Mouse (Mus musculus) adrenal gland, postnatal 25 days (tissue): ENCODE results near the gene Gpatch11. TPM values are rescaled to one million over a fixed set of nuclear protein-coding genes. Genes with fewer than 3 reads are reported as not detected.
A peak's percentile ranks its signal among the peaks of the same experiment; 100 is the strongest.
"Not testable (repeated sequence)": the region's sequence is repeated elsewhere in the genome, so short reads cannot be mapped to it uniquely, and the experiment has no call there.

ENCODE experiments used
- DNase-seq: peaks from one replicate; pipeline ENCODE4 v3.0.0; 2021; ENCODE audit warnings: mixed read lengths
- long read RNA-seq: library from polyadenylated mRNA; stranded (forward); transcript quantifications from one replicate; pipeline ENCODE4 v2.0.0, GENCODE M21; 2021
- total RNA-seq: library from RNA; stranded (reverse); gene quantifications from 2 replicates; pipeline ENCODE4 v1.2.3, GENCODE M21; 2021

Gene Gpatch11
- total RNA-seq = 27.8 and 33.9 TPM in 2 replicates
- long read RNA-seq, full-length matches to known transcripts = 12 of 15 reads
- long read RNA-seq, partial matches to known transcripts = 0 of 15 reads
- long read RNA-seq, other reads (novel, unspliced or antisense) = 3 of 15 reads

DNA sequence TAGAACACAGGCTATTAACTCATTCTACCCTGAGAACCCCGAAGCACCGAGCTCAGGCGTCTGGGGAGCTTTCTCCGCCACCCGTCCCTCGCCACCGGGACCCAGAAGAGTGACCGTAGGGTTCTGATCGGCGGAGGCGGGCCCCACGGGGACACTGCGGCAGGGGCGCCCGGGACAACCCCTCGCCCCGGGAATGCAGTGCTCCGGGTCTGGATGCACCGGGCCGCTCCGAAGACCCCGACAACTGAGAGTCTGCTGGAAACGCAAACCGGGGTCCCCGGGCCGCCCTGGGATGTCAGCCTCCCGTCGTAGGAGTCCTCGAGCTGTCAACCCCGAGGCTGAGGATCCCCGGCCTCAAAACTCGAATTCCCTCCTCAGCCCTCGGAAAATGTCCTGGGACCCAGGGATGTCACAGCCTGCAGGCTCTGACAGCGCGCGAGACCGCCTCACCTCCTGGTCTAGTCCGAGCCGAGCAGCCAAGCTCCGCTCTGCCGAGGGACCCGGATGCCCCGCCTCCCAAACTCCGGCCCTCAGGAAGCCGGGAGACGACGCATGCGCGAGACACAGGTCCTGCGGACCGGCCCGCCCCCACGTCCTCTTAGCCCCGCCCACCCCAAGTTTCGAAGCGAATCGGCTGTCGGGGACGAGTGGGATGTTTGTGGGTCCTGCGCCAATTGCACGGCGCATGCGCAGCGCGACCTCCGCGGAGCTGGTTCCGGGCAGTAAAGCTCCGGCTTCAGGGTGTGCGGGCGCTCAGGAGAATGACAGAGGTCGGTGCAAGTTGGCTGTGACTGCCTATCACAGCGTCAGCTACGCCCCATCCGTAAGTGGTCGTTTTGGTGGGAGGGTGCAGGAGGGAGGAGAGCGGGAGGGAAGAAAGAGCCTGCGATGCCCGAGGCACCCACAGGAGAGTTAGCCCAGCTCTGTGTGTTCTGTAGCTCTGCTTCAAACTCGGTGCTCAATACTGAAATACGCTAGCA is at the start of gene Gpatch11, which contains the start of gene Heatr5b:
Gene Gpatch11, plus strand, starts transcription at position 712 of the 980 bp plus-strand sequence.
Gene Heatr5b, minus strand, starts transcription at position 509 of the 980 bp plus-strand sequence.
- DNase-seq = peak; percentile 100

DNA sequence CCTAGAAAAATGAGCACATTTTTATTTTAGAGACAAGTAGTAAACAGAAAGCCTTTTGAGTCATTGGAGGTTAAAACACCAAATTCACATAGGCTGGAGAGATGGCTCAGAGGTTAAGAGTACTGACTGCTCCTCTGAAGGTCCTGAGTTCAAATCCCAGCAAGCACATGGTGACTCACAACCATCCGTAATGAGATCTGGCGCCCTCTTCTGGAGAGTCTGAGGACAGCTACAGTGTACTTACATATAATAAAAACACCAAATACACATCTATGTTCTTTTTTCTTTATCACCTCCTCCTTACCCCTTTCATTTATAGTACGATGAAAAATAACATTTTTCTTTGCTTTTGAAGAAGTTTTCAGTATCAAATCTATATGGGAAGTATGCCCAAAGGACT is 47.1 kb upstream of the Gpatch11 start:
- not testable (repeated sequence) for DNase-seq

DNA sequence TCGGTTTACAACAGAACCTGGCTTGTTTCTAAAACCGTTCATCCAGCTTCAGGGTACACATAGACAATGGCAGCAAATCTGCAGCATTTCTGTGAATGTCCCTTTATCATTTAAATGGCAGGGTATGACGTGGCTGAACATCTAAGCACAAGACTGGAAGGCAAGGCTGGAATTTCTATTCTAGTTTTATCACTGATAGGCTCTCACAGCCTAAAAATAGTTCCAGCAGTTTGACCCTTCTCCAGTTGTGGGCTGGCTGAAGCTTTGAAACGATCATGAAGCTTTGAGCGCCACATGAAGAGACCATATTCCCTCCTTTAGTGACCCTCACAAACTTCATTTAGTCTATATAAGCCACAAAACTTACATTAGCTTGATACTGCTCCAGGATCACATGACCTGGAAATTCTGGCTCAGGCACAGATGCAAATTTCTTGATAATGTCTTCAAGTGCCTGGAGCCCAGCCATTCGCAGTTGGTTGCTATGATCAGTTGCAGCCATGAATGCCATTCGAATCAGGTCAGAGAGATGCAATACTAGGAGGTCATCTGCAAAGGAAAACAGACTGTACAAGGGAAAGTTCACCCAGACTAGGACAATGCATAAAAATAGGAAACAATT is 44.2 kb upstream of the Gpatch11 start:
- DNase-seq = no peak

DNA sequence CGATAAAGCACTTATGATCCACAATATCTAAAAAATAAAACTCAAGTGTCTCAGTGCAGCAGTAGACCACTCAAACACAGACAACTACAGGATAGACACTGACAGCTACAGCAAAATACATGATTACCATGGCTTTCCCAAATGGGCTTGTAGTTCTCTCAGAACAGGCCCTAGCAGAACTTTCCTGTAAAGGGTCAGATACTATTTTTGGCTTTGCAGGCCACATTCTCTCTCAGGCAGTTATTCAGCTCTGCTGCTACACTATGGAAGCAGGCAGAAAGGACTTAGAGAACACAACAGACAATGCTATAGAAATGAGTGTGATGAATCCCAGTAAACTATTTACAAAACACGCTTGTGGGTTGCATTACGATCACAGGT is 43.7 kb upstream of the Gpatch11 start:
- no peak for DNase-seq

DNA sequence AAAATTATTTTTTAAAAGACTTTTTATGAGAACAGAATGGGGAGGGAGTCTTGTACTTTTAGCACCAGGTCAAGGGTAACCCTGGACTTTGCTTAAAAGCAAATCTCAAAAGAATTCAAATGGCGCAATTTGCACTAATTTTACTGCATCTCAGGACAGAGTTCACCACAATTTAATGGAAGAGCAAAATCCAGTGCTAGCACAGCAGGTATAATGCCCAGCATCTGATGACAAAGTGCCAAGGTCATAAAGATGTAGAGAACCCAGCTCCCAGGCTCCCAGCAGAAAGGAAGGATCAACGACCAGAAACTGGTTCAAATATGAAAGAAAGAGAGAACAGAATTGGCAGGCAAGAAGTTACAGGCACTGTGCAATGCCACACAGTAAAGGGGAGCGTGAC is 43.2 kb upstream of the Gpatch11 start:
- no peak for DNase-seq

DNA sequence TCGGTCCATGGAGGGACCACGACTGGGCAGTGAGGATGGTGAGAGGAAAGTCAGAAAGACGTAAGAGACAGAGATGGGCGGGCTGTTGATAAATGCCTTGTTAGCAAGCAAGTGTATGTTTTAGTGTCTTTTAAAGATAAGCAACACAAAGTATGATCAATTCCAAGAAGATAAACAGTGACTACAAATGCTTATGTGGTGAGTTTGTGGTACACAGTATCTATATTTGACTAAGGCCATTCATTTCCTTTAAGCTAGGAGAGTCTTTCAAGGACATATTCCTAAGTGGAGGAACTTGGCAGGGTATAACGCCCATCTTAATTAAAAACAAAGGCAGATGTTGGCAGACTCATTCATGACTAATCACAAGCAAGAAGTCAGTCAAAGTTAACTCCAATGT is 41.0 kb upstream of the Gpatch11 start:
- no peak for DNase-seq

DNA sequence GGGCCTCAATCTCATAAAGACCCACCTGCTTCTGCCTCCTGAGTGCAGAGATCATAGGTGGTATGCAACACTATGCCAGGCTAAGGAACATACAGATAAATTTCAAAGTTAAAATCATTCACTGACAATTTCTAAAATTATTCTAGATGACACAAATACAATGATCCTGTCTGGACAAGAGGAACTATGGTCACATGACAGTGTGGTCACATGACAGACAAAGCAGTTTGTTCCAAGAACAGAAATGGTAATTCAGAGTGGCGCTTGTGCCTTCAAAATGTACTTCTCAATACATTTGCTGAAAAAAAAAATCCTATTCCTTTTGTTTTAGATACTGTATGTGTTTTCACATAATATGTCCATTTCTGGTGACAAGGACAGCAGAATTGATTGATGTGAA is 38.1 kb upstream of the Gpatch11 start:
- no peak for DNase-seq

DNA sequence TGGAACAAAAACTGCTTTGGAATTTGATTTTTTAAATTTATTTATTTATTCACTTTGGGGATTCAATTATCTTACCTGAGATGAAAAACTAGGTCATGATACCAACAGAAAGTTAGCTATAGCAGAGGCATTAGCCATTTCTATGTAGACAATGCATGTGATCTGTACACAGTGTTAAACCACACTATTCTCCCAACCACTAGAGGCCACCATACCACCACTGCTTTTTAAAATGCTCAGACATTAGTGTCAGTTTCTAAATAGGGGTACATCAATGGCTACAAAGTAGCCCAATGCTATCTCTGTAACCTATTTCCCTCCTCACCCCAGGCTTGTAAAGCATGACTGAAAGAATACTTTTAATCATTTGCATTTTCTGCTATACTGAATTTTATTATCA is 26.3 kb upstream of the Gpatch11 start:
- DNase-seq = no peak

DNA sequence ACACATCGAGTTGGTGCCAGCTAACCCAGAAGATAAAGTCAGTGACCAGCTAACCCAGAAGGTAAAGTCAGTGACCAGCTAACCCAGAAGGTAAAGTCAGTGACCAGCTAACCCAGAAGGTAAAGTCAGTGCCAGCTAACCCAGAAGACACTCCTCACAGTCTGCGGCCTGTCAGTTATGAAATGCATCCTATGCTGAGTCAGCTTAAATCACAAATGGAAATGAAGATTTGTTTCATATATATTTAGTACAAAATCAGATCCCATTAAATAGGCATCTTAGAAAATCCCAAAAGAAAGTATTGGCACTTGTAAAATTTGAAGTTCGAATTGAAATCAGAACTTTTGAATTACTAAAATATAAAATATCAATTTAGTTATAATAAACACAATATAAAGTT is 25.8 kb upstream of the Gpatch11 start:
- no peak for DNase-seq

DNA sequence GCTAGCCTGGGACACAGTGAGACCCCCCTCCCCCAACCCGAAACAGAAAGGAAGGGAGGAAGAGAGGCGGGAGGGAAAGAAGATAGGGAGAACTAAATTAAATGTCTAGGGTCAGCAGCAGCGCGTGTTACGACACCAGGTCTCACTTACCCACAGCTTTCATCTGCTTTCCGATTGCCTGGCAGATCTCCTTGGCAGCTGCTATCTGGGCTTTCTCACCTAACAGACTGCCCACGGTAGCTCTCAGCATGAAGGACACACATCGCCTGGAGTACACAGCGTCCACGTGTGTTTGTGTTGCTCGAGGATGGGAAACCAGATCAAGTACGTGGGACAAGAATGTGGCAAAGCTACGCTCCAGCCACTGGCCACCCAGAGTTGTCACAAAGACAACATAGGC is 11.0 kb upstream of the Gpatch11 start:
- DNase-seq = no peak

DNA sequence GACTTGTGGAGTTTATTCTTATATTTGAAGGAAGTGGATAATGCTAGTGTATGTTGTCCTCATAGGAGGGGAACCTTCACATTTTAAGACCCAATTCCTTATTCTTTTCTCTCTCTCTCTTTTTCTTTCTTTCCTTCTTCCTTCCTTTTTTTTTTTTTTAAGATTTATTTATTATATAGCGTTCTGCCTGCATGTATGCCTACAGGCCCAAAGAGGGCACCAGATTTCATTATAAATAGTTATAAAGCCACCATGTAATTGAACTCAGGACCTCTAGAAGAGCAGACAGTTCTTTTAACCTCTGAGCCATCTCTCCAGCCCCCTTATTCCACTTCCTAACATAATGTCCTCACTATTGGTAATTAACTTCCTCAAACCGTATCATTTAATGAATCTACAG is 689 bp downstream of the Gpatch11 start:
- DNase-seq = no peak

DNA sequence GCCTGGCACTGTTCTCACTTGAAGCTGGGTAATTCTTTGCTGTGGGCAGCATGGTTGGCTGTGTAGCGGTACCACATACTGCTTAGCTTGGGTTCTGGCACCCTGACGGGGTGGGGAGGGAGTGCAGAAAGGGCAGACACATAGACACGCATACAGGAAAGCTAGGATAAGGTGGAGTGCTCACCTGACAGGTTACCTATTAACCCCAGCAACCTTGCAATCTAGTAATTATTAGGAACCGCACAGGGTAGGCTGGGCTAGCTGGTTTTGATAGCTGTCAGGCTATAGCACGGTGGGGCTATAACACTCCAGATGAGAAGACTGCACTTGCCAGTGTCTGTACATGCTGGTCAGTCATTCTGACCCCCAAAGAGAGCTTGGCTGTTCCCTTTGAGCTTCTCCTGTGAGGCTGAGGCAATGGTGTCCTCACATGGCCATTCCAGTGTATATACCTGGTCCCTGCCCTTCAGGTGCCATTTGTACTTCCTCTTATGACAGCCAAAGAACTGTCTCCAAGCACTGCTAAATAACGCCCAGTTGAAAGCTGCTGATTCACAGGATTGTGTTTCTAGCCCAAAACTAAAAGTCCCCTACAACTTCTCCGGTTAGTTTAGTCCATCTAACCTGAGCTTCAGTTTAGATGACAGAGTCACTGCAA is 7.0 kb downstream of the Gpatch11 start:
- DNase-seq = no peak

DNA sequence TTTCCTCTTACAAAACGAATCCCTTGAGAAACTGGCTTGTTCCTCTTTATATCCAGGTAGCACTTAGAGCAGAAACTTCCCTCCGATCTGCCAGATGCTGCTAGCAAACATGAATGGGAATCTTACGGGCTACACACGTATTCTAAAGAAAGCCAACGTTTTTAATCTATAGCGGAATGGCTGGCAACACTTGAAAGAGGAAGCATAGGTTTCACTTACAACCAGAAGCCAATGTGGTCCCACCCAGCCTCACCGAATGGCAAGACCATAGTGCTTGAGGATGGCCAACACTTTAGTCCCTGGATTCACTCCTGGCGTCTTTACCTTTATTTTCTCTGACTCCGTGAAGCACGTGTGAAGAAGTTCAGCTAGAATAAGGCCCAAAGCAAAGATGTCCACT is 20.9 kb downstream of the Gpatch11 start:
- DNase-seq = no peak

DNA sequence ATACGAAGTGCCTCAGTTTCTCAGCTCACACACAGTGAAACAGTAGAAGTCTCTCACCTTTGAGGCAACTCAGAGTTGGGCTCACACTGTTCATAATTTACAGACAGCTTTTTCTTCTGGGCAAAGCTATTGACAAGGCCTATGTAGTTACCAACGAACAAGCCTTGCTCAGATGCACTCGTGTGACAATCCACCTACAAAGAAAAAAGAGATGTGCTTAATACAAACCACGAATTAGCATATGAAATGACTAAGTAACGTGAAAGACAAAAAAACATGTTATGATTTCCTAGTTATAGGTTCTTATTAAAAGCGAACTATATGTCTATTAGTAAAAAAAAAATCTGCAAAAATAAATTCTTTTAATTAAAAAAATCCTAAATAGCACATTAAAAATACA is 38.5 kb downstream of the Gpatch11 start:
- DNase-seq = no peak

DNA sequence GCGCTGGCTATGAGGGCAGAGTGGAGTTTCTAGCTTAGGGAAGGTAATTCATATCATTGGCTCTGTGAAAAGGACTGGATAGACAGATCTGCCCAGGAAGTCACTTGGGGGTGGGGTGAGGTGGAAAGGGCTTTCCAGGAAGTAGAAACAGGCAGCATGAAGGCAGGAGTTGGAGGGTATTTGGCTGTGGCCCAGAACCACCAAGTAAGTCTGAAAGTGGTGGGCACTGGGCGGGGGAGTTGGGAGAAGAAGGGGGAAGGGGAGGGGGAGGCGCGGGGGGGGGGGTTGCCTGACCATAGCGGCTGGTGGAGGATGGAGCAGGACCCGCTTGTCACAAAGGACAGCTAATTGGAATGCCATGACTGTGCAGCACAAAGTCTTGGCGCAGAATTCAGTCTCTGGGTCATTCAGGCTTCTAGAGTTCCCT is 46.5 kb downstream of the Gpatch11 start:
- DNase-seq = peak; percentile 10

DNA sequence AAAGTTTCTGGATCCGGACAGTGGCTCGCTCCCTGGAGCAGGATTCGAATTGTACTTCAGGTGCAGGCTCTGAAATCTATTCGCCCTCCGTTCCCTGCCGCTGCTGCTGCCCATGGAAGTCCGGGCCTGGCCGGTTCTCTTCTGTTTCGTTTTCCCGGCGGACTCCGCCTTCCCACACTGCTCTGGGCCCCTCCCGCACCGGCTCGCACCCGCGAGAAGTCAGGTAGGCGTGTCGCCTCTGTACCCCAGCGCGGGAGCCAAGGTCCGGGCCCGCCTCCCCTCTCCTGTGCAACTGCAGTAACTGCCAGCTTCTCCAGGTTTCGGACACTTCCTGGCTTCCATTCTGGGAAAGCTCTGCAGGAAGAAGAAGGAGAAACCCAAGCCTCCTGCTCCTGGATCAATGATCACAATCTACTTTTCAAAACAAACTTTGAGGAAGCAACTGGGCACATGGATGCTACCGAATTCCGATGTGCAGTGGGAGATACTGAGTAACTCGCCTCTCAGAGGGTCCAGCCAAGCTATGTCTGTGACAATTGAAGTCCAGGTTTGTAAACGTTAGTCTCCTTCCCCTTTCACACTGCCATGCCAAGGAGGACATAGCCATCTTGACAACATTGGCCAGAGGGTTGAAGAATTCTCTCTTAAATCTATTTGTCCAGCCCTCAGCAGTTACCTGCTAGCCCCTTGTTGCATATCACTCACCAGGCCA is 47.2 kb downstream of the Gpatch11 start, which contains the start of gene Eif2ak2:
Gene Eif2ak2, minus strand, starts transcription at position 173 of the 712 bp plus-strand sequence.
- peak; percentile 91 for DNase-seq

DNA sequence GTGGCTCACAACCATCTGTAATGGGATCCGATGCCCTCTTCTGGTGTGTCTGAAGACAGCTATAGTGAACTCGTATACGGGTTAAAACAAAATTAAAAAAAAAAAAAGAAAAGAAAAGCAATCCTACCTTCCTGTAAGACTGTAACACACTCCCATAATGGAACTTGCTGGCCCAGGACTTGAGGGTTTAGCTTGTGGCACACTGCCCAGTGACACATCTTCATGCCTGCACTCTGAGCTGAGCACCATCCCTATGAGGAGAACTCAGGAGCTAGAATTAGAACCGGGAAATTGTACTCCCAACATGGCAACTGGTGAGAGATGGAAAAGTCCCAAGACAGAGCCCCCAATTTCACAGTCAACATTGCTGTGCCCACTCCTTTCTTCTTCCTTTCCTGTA is 47.9 kb downstream of the Gpatch11 start:
- DNase-seq = peak; percentile 15

DNA sequence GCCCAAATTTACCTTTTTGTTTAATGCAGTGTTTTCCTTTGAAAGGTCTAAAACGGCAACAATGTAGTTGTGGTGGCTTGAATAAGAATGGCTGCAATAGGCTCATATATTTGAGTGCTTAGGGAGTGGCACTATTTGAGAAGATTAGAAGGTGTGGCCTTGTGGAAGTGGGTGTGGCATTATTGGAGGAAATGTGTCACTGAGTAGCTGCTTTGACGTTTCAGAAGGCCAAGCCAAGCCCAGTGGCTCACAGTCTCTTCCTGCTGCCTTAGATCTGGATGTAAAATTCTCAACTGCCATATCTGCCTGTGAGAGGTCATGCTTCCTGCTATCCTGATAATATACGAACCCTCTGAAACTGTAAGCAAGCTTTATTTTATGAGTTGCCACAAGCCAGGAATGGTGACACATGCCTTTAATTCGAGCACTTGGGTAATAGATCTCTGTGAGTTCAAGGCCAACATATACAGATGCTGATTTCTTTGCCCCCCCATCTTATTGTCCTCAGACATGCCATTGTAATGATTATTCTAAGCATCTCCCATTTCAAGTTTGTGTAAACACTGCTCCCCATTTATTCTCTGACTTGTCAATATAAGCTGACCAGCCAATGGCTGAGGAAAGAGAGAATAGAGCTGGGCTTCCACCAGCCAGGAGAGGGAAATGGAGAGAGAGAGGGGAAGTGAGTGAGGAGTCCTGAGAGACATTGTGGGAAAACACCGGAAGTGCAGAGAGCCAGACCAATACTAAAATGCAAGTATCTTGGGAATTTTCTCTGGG is 50.1 kb downstream of the Gpatch11 start:
- DNase-seq = no peak

DNA sequence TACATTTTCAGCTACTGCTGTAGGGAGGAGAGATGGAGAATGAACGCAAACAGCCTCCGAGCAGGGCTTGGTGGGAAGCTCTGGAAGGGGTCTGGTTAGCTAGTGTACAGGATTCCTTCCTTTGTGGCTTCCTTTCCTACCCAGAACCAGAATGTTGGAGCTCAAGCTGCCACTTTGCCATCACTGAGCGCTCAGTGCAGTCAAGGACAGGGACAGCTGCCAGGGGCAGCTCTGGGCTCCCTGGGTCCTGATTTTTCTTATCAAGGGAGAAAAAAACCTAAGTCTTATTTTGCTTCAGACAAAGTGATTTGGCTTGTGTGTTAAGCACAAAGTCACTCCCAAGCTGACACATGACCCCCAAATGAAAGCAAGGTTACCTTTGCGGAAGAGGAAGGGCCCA is 53.2 kb downstream of the Gpatch11 start:
- DNase-seq = peak; percentile 11

DNA sequence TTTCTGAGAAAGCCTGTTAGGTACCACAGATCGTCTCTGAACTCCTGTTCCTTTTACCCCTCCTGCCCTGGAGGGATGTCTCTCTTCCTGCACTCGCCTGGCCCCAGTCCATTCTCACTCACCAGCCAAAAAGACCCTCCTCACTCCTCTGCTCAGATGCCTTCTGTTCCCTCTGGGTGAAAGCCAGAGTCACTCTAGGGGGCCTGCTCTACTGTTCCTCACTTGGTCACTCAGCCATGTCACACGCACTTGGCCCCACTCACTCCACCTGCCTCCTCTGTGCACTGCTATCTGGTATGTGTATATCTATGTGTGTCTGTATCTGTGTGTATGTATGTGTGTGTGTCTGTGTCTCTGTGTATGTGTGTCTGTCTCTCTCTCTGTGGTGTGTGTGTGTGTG is 53.8 kb downstream of the Gpatch11 start:
- peak; percentile 7 for DNase-seq

DNA sequence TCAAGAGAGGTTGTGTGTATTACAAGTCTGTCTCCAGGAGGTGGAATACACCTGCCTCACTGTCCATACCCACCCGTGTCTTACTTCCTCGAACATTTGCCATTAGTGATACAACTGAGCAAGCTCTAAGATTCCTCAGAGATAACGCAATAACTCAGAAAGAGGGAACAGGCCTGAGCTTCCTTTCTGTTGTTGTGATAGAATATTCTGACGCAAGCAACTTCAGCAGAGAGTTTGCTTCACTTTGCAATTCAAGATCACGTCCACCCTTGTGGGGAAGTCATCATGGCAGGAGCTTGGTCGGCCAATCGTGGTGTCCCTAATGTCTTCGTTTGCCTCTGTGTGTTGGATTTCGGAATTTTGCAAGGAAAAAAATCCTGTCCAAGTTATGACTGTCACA is 55.7 kb downstream of the Gpatch11 start:
- no peak for DNase-seq
